Mouse (Mus musculus): Measurements from ENCODE around the gene Bora.

GRCm38 (mm10) chr14:99108762-99109161, 62.7 kb downstream of the Bora start:
- TF ChIP-seq CTCF (IDR thresholded peaks at IDR 0.05; ENCODE audit: extremely low read depth, insufficient read length, insufficient replicate concordance, low read depth, low read length) (no peak), POLR2A (IDR thresholded peaks at IDR 0.05; ENCODE audit: low read depth, low read length) (no peak)
